Mouse (Mus musculus): ENCODE data around the gene Ubl7. TPM values are rescaled to one million over a fixed set of nuclear protein-coding genes. Genes with fewer than 3 reads are reported as not detected.

Ubl7 gene
- total RNA-seq, 4 experiments from 2014 or later, result 85.6 to 97.1 (median 88.7) TPM

DNA sequence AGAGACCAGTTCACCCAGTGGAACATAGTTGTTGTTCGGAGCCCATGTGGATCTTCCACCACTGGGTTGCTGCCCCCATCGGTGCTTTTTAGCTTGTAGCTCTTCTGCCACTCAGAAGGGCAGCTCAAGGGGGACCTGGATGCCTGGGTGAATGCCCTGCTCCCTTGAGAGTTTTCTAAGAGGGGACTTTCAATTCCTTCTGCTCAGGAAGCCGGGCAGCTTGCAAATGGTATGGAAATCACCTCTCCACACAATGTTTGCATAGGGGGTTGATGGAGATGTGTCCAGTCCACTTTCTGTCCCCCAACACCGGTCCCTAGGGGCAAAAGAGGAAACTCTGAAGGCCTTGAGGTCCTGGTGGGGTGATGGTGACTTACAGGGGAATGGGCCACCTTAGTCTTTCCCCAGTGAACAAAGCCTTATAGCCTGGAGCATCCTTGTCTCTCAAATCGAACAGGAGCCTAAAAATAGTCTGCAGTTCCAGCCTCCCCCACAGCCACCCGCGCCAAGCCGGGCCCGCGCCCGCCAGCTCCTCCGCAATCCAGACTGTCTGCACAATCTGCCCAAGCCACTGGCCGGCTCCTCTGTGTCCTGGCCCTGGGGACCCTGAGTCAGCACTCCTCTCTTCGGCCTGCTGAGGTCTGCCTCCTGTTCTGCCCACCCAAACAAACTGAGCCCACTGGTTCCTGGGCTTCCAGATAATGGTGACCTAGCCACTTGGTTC, 56.6 kb downstream of the Ubl7 start:
- DNase-seq, result no peak

DNA sequence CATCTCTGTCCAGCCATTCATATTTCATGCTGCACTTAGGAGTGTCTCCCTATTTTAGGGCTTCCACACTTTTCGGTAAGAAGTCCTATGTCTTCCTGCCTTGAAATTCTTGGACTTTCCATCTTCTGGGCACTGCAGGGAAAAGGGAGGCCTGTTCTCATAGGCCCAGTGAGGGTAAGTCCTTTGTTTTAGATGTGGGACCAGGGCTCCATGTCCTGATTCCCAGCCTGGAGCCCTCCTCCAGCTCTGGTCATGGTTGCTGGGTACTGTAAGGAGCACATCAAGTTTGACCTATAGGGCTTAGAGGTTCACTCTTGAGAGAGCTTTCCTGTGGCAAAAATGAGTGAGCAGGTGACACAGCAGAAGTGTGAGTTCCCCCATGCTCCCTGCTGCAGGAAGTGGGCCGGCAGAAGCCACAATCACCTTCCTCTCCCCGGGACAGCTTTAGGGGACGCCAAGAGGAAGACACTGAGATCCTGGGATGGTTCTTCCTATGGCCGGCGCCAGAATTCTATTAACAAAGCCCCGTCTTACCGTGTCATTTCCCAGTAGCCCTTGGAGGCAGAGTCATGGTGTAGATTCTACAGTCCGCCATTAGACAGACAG, 57.5 kb downstream of the Ubl7 start:
- no peak for DNase-seq

DNA sequence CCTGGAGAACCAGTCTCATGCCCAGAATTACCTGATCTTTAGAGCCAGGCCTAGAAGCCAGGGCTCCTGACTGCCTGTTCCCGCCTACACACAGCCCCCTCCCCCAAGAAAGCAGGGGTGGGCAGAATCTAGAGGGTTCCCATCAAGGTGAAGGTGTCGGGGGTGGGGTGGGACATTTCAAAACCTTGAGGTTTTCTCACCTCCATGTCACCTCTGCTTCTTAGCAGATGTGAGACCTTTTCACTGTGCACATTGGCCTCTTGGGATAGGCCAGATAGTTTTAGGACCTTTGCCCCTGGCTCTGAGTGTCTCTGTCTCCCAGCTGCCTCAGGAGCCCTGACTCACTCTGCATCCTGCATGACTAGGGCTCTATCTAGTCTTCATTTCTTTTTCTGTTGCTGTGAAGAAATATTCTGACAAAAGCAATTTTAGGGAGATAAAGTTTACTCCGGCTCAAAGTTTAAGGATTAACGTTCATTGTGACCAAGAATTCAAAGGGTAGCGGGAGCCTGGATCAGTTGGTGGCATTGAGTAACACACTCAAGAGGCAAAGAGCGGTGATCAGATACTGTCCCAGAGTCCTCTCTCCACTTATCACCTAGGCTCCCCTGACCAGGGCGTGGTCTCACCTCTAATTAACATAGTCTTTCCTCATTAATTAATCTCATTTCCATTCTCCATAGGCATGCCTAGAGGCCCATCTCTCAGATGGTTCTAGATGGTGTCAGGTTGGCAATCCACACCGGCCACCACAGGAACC, 58.2 kb downstream of the Ubl7 start:
- DNase-seq, result no peak

DNA sequence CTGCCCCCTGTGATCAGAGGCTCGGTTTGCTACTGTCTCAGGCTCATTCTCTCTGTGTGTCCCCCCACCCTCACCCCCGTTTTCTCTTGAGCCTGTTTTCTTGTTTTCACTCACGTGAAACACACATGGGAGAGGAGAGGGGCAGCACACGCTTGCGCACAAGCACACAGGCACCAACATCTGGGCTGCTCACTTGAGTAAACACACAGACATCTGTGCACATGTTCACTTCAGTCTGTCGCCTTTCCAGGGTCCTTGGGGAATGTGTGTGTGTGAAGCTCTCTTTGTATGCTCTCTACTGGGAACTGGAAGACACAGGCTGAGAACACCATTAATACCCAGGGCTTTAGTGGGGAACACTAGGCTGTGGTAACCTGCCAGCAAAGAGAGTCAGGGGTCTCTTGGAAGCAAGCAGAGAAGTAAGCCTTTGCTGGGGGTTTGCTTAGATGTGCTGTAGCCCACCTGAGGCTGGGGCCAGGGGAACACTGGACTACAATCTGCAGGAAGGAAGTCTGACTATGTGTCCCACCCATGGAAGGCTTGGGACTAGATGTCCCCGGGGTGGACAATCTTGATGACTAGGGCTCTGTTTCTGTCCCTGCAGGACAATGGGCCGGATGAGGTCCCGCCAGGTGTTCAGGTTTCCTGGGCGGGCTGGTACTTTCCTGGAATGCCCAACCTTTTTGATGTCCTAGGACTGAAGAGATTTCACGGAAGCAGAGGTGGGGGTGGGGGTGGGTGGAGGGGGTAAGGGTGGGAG, 59.1 kb downstream of the Ubl7 start:
- no peak for DNase-seq

DNA sequence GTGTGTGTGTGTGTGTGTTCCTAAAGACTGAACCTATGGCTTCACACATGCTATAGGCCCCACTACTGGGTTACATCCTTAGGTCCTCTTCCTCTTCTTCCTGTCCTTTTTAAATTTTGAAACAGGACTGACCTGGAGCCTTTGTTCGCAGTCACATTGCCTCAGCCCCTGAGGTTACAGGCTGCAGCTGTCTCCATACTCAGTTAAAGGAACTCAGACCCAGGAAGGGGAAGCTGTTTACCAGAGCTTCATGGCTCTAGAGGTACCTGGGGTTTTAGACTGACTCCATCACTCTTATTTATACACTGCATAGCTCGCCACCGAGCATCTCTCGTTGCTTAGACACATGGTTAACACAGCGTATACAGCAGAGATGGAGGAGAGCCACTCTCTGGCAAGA, 60.6 kb downstream of the Ubl7 start:
- no peak for DNase-seq

DNA sequence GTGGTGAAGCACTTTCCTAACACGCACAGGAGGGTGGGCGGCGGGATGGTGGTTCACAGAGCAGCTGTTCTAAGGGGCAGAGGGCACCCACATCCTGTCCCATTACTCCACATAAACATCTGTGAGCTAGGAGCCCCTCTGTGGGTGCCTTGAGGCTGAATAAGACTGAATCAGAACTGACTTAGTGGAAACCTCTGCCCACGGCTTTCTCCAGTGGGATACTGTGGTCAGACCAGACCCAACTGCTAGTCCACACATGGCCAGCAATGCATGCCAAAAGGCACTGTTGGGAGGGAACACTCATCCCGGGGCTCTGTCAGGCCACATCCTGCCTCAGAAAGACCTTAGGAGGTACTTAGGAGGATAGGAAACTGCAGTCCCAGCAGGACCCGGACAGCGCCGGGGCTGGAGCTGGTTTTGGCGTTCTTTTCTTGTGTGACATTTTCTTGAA, 61.4 kb downstream of the Ubl7 start:
- no peak for DNase-seq

DNA sequence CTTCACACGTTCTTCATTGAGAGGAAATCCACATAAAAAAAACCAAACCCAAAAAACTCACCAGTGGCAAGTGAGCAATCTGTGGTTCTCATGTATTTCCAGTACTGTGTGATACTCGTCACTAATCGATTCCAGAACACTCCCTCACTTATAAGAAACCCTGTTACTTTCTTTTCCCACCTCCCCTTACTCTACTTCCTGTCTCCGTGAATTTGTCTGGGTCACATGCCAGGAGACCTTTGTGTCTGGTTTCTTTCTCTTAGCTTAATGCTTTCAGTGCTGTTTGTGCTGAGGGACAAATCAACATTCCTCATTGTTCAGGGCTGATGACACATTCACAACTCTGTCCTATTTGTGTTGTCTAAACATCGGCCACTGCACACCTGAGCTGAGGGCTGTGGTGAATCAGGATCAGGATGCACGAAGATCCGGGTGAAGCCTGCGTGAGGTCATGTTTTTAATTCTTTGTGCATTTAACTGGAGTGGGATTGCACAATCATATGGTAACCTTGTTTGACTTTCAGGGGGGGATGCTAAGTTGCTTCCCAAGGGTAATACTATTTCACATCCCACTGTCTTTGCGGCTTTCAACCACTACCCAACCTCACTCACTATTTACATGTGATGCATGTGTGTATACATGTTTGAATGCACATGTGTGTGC, 62.1 kb downstream of the Ubl7 start:
- no peak for DNase-seq

DNA sequence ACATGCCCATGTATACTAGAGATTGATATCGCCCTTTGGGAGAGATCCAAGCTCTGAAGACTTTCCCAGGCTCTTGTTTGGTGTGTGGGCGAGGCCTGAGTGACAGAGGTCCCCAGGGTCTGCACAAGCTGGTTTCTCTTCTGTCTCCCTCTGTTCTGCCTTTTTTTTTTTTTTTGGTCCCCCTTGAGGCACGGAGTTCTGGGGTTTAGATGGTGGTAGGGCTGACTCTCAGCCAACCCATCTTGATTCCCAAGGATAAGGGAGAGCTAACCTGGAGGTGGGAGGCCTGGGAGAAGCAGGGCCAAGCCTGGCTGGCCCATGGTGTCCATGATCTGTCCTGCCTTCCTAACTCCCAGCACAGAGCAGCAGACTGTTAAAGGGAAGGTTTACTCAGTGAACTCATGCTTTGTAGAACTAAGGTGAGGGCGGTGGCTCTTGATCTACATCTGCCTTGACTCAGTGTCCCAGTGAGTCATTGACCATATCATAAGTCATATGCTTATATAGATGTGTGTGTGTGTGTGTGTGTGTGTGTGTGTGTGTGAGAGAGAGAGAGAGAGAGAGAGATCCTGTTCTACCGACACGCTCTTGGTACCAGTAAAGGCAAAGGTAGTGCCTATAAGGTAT, 62.8 kb downstream of the Ubl7 start:
- no peak for DNase-seq

DNA sequence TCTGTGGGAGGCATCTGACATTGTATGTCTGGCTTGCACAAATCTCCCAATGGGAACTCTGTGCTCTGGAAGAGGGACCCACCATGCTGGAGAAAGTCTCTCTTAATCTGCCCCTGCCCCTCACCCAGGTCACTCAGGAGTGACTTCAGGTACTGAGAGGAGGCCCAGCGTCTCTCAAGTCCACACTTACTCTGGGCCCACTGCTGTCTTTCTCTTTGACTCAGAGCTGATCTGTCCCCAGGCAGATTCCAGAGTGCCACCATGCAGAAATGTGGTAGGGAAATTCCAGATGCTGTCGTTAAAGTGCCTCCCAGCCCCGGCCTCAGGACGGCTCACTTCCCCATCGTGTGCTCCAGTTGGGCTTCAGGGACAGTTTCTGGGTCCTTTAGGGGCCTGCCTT, 63.4 kb downstream of the Ubl7 start:
- no peak for DNase-seq

DNA sequence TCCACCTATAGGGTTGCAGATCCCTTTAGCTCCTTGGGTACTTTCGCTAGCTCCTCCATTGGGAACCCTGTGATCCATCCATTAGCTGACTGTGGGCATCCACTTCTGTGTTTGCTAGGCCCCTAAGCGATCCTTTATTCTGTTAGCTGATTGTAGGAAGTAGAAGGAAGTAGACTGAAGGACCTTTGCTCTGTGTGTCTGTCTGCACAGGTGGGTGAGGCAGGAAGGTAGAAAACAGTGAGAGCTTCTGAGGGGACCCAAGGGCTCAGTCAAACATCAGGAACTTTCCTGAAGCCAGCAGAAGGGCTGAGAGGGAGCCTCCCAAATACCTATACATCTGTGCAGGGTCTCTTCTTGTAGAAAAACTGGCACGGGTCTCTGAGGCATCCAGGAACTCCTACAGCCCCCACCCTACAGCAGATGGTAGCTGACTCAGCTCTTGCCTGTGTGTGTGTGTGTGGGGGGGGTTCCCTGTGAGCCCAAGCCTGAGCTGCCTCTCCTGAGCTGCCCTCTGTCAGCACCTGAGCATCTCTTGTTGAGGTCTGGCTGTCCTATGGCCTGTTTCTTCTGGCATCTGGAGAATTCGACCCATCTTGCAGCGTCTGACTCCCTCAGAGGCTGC, 64.5 kb downstream of the Ubl7 start:
- DNase-seq, result no peak

DNA sequence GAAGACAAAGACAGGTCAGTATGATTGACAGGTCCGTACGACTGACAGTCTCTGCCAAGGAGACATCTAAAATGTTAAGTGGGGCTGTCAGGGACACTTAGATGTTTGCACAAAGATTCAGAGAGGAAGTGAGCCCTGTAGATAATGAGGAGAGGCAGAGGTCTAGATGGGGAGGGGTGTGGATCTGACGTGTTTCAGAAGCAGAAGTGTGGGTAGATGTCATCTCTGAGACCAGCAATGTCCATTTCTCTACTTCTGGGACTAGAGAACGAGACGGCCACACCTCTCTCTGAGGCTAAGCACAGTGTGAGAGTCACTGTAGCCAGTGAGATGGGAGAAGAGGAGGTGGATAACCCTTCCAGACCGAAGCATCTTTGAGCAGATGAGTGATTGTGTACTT, 67.2 kb downstream of the Ubl7 start:
- no peak for DNase-seq

DNA sequence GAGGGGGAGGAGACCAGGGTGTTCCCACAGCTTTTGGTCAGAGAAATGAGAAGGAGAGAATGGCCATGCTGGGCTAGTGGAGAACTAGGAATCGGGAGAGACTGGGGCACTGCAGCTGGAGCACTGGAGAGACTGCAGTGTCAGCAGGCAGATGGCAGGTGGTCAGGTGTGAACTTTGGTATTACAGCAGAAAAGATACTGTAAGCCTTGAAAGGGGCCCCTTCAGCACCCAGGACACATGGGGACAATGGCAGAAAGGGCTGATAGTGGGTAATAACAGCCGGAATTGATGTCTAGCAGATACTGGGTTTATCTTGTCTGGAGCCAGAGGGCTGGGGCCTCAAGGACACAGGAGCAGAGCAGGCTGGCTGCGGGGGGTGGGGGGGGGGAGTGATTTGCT, 68.1 kb downstream of the Ubl7 start:
- no peak for DNase-seq

Other genes with a start within 250 kb of the Ubl7 start
- gene Cyp1a2, start 227.3 kb upstream of the Ubl7 start, total RNA-seq (2022), result under 1 TPM in 2 of 4 experiments, not detected in 2; 0.19 to 0.49 TPM
- gene Cyp1a1, start 223.1 kb upstream of the Ubl7 start, total RNA-seq (2022), result under 1 TPM in 2 of 4 experiments, not detected in 2; 0.11 to 0.49 TPM
- 10 to 100 TPM; 10.4 to 11.4 (median 10.8) TPM for gene Edc3, start 202.4 kb upstream of the Ubl7 start, total RNA-seq (2022)
- 10 to 100 TPM; 75.3 to 83.3 (median 78.5) TPM for gene Clk3, start 145.1 kb upstream of the Ubl7 start, total RNA-seq (2022)
- gene Arid3b, start 74.2 kb upstream of the Ubl7 start, total RNA-seq (2022), result 1 to 10 TPM; 4.6 to 9.8 (median 8.4) TPM
- gene Sema7a, start 29.1 kb downstream of the Ubl7 start, total RNA-seq (2022), result 10 to 100 TPM in 3 of 4 experiments, 1 to 10 TPM in 1; 9.5 to 23.8 (median 17.6) TPM
- gene Cyp11a1, start 95.4 kb downstream of the Ubl7 start, total RNA-seq (2022), result 1,000 to 10,000 TPM; 7,138 to 8,839 (median 8,155) TPM
- gene Stra6, start 152.8 kb downstream of the Ubl7 start, total RNA-seq (2022), result 1 to 10 TPM; 1.0 to 2.6 (median 2.2) TPM
- gene Ccdc33, start 207.8 kb downstream of the Ubl7 start, total RNA-seq (2022), result 1 to 10 TPM in 2 of 4 experiments, under 1 TPM in 1, not detected in 1; 0.49 to 2.4 (median 1.2) TPM

Data from adrenal gland, adult 8-10 months (tissue).